Mouse (Mus musculus): ENCODE results near the gene Pex1.
"Not testable (repeated sequence)": the region's sequence is repeated elsewhere in the genome, so short reads cannot be mapped to it uniquely, and the experiment has no call there.

The Pex1 gene

GRCm38 (mm10) chr5:3595693-3596398, at the start of gene Pex1:
TSS of gene Pex1 (plus strand) at chr5:3596066.
- peak; percentile 98 for DNase-seq

- peak; percentile 91 for DNase-seq
Observed at GRCm38 (mm10) chr5:3546226-3546625, 49.6 kb upstream of the Pex1 start.

GRCm38 (mm10) chr5:3551481-3551880, 44.4 kb upstream of the Pex1 start:
- DNase-seq = no peak

- DNase-seq = no peak
Observed at GRCm38 (mm10) chr5:3554198-3554597, 41.7 kb upstream of the Pex1 start.

GRCm38 (mm10) chr5:3571266-3571665, 24.6 kb upstream of the Pex1 start, which contains the start of gene 1700109H08Rik:
TSS of gene 1700109H08Rik (plus strand) at chr5:3571566.
- DNase-seq = no peak

GRCm38 (mm10) chr5:3574825-3575224, 21.0 kb upstream of the Pex1 start:
- no peak for DNase-seq

GRCm38 (mm10) chr5:3577939-3578338, 17.9 kb upstream of the Pex1 start:
- no peak for DNase-seq

GRCm38 (mm10) chr5:3579066-3579465, 16.8 kb upstream of the Pex1 start:
- DNase-seq = no peak

- peak; percentile 86 for DNase-seq
Observed at GRCm38 (mm10) chr5:3596399-3596766, 517 bp downstream of the Pex1 start, which contains the start of gene Rbm48. TSS of gene Rbm48 (minus strand) at chr5:3596585.

GRCm38 (mm10) chr5:3597171-3597570, 1.3 kb downstream of the Pex1 start:
- DNase-seq = no peak

- DNase-seq = no peak
Observed at GRCm38 (mm10) chr5:3598766-3599165, 2.9 kb downstream of the Pex1 start.

- DNase-seq = peak; percentile 24
Observed at GRCm38 (mm10) chr5:3600298-3600697, 4.4 kb downstream of the Pex1 start.

GRCm38 (mm10) chr5:3600790-3601189, 4.9 kb downstream of the Pex1 start:
- no peak for DNase-seq

- DNase-seq = no peak
Observed at GRCm38 (mm10) chr5:3607114-3607513, 11.2 kb downstream of the Pex1 start.

GRCm38 (mm10) chr5:3609241-3609640, 13.4 kb downstream of the Pex1 start:
- DNase-seq = no peak

- DNase-seq = not testable (repeated sequence)
Observed at GRCm38 (mm10) chr5:3611835-3612234, 16.0 kb downstream of the Pex1 start.

- no peak for DNase-seq
Observed at GRCm38 (mm10) chr5:3620486-3620885, 24.6 kb downstream of the Pex1 start.

- no peak for DNase-seq
Observed at GRCm38 (mm10) chr5:3630055-3630454, 34.2 kb downstream of the Pex1 start.

GRCm38 (mm10) chr5:3631512-3632271, 35.8 kb downstream of the Pex1 start:
- peak; percentile 33 for DNase-seq

GRCm38 (mm10) chr5:3632285-3632684, 36.4 kb downstream of the Pex1 start:
- no peak for DNase-seq

GRCm38 (mm10) chr5:3633315-3633714, 37.4 kb downstream of the Pex1 start:
- no peak for DNase-seq

- DNase-seq = no peak
Observed at GRCm38 (mm10) chr5:3633951-3634350, 38.1 kb downstream of the Pex1 start.

- no peak for DNase-seq
Observed at GRCm38 (mm10) chr5:3635286-3635685, 39.4 kb downstream of the Pex1 start.

GRCm38 (mm10) chr5:3644621-3645020, 48.8 kb downstream of the Pex1 start:
- DNase-seq = no peak

Measured in kidney, adult 9 months (tissue).